In genomic region chr4:133042244-133042643, GRCm38 (mm10) we compare ENCODE assay signal across 8 mouse cellular contexts. TPM values are rescaled to one million over a fixed set of nuclear protein-coding genes. Genes with fewer than 3 reads are reported as not detected.
A peak's percentile ranks its signal among the peaks of the same experiment; 100 is the strongest.
DNase-seq lines count a peak whose midpoint lies in the region; ATAC-seq and TF ChIP-seq lines count a peak whose summit lies in the region.

No protein-coding gene starts in this region.

- no peak for TF ChIP-seq CTCF in gastrocnemius, adult 2 months (IDR thresholded peaks at IDR 0.05)
- no peak for TF ChIP-seq CTCF in lung, adult 2 months (IDR thresholded peaks at IDR 0.05; ENCODE audit: insufficient read depth, low read length)

- 30% methylated on average over 4 of the region's 4 CpGs for WGBS in lung, embryonic 16.5 days
- WGBS in lung, adult 2 months, result 60% methylated on average over 4 of the region's 4 CpGs
- 4% methylated on average over 4 of the region's 4 CpGs for WGBS in limb, embryonic 10.5 days
- WGBS in stomach, embryonic 14.5 days, result 28% methylated on average over 4 of the region's 4 CpGs

- DNase-seq in gastrocnemius, adult 2 months, result no peak
- DNase-seq in gastrocnemius, postnatal 36 days, result no peak
- no peak for DNase-seq in lung, adult 2 months
- peak; percentile 49 for DNase-seq in limb, embryonic 10.5 days (ENCODE audit: low spot score)
- DNase-seq in layer of hippocampus, adult 11-12 months (ENCODE audit: low spot score), result no peak

- no peak for TF ChIP-seq POLR2A in lung, adult 2 months (IDR thresholded peaks at IDR 0.05; ENCODE audit: borderline replicate concordance, extremely low read depth, low read depth, low read length)

- no peaks in the 10 kb centered on the region for H3K36me3 ChIP-seq in lung, embryonic 16.5 days (ENCODE audit: control insufficient read depth, insufficient read depth, low read length)
- H3K36me3 ChIP-seq in limb, embryonic 10.5 days, result peaks cover 6% of the 10 kb centered on the region; the same call in 1 of the 2 replicates
- H3K36me3 ChIP-seq in stomach, embryonic 14.5 days (ENCODE audit: control insufficient read depth, insufficient read depth, low read length), result peaks cover 1% of the 10 kb centered on the region; the same call in 1 of the 2 replicates

- intact Hi-C loops in gastrocnemius, adult 2 months (cut with DNase I), result no loop called here
- intact Hi-C loops in gastrocnemius, postnatal 36 days (cut with DNase I), result no loop called here

- ATAC-seq in lung, embryonic 16.5 days (ENCODE audit: low read depth), result no peak
- no peak for ATAC-seq in stomach, embryonic 14.5 days (ENCODE audit: insufficient number of reproducible peaks, insufficient read depth, low FRiP score, low read depth)
- no peak for ATAC-seq in monocyte, adult 5-6 weeks (replicated peaks; ENCODE audit: insufficient number of reproducible peaks, low FRiP score, low TSS enrichment, poor library complexity, severe bottlenecking)

- peak overlapping the region; percentile 29; the same call in 1 of the 2 replicates for H3K9ac ChIP-seq in lung, embryonic 16.5 days (ENCODE audit: low read length)
- no peak overlapping the region for H3K9ac ChIP-seq in stomach, embryonic 14.5 days (replicated peaks; ENCODE audit: low read depth, low read length)

- peak overlapping the region; percentile 94 for H3K27ac ChIP-seq in gastrocnemius, adult 2 months
- H3K27ac ChIP-seq in lung, embryonic 16.5 days (ENCODE audit: low read length), result peak overlapping the region; percentile 94
- H3K27ac ChIP-seq in limb, embryonic 10.5 days, result peak overlapping the region; percentile 88
- peak overlapping the region; percentile 84 for H3K27ac ChIP-seq in stomach, embryonic 14.5 days (ENCODE audit: low read length)

- H3K9me3 ChIP-seq in lung, embryonic 16.5 days (ENCODE audit: control insufficient read depth, low read length), result no peaks in the 10 kb centered on the region
- no peaks in the 10 kb centered on the region for H3K9me3 ChIP-seq in limb, embryonic 10.5 days (replicated peaks)
- H3K9me3 ChIP-seq in stomach, embryonic 14.5 days (ENCODE audit: control insufficient read depth, low read depth, low read length), result no peaks in the 10 kb centered on the region

- peak overlapping the region; percentile 100 for H3K4me2 ChIP-seq in lung, embryonic 16.5 days (ENCODE audit: low read depth, low read length)
- peak overlapping the region; percentile 43; the same call in 1 of the 2 replicates for H3K4me2 ChIP-seq in stomach, embryonic 14.5 days (replicated peaks; ENCODE audit: low read depth, low read length)

- no peaks in the 10 kb centered on the region for H3K27me3 ChIP-seq in lung, embryonic 16.5 days (ENCODE audit: control insufficient read depth, insufficient read depth, low read depth, low read length)
- peaks cover 6% of the 10 kb centered on the region; the same call in 1 of the 2 replicates for H3K27me3 ChIP-seq in limb, embryonic 10.5 days (ENCODE audit: low read depth, poor library complexity, severe bottlenecking)
- H3K27me3 ChIP-seq in stomach, embryonic 14.5 days (ENCODE audit: control insufficient read depth, insufficient read depth, low read length), result no peaks in the 10 kb centered on the region

- H3K4me1 ChIP-seq in lung, embryonic 16.5 days (replicated peaks; ENCODE audit: control insufficient read depth, insufficient read depth, low read length), result peaks cover 83% of the 10 kb centered on the region
- peaks cover 25% of the 10 kb centered on the region for H3K4me1 ChIP-seq in lung, adult 2 months (ENCODE audit: control insufficient read depth, insufficient read depth, low read length)
- peaks cover 100% of the 10 kb centered on the region for H3K4me1 ChIP-seq in limb, embryonic 10.5 days
- H3K4me1 ChIP-seq in stomach, embryonic 14.5 days (ENCODE audit: control insufficient read depth, insufficient read depth, low read length), result peaks cover 89% of the 10 kb centered on the region

- peak overlapping the region; percentile 87 for H3K4me3 ChIP-seq in gastrocnemius, adult 2 months
- H3K4me3 ChIP-seq in lung, embryonic 16.5 days (ENCODE audit: low read length), result no peak overlapping the region; the same call in 1 of the 2 replicates
- no peak overlapping the region for H3K4me3 ChIP-seq in lung, adult 2 months (replicated peaks; ENCODE audit: extremely low read depth, low read depth, low read length)
- H3K4me3 ChIP-seq in limb, embryonic 10.5 days, result peak overlapping the region; percentile 79
- H3K4me3 ChIP-seq in stomach, embryonic 14.5 days (ENCODE audit: low read depth, low read length), result 0 out of 2 replicates have a peak overlapping the region, but pooled peaks have one; percentile 6

RNA-seq across cellular contexts. Expression of gene Ahdc1, which starts 31.2 kb away (rescaled TPM):
- 10 to 100 TPM; 30.2 to 55.1 TPM for total RNA-seq in gastrocnemius, adult 2 months (2021)
- total RNA-seq in gastrocnemius, postnatal 36 days (2021), result 10 to 100 TPM; 27.4 to 31.7 TPM
- 8.0 and 8.2 TPM in 2 replicates for polyA plus RNA-seq in lung, embryonic 16.5 days (2015; fragmentation: Nextera tagmentation; extraction: Ambion mirVana)
- polyA plus RNA-seq in lung, adult 2 months (2012; rRNA removed), result 25.8 and 28.7 TPM in 2 replicates
- 13.0 and 13.8 TPM in 2 replicates for polyA plus RNA-seq in limb, embryonic 10.5 days (2016; fragmentation: Nextera tagmentation; extraction: Ambion mirVana)
- polyA plus RNA-seq in stomach, embryonic 14.5 days (2014; fragmentation: Nextera tagmentation; extraction: Ambion mirVana), result 10.3 and 10.7 TPM in 2 replicates
- total RNA-seq in monocyte, adult 5-6 weeks (2017), result 2.8 to 13.7 TPM (median 3.3 TPM) in 3 replicates

Comparison
In these comparisons a context has a peak if more than half of its experiments do, and no peak if none do; other contexts are left out.
1. H3K4me3 ChIP-seq: peak in gastrocnemius, adult 2 months (single experiment), limb, embryonic 10.5 days (single experiment) and stomach, embryonic 14.5 days (single experiment); none in lung, embryonic 16.5 days (single experiment) and lung, adult 2 months (single experiment).
2. Peak in every context shown above with its lines, with median percentiles within 50 percentile points of each other: H3K27ac ChIP-seq.